Mouse (Mus musculus): ENCODE results near the gene Dync2li1.

Gene Dync2li1

GRCm38 (mm10) chr17:84626276-84626856, at the start of gene Dync2li1:
Gene Dync2li1 (plus strand): TSS chr17:84626496.
- peak; percentile 89 to 95 for DNase-seq (ENCODE audit: low spot score in 2 of 2)

- no peak for DNase-seq (ENCODE audit: low spot score in 2 of 2)
Observed at GRCm38 (mm10) chr17:84576621-84577293, 49.5 kb upstream of the Dync2li1 start.

- no peak for DNase-seq (ENCODE audit: low spot score in 2 of 2)
Observed at GRCm38 (mm10) chr17:84579249-84579648, 47.0 kb upstream of the Dync2li1 start.

- DNase-seq (ENCODE audit: low spot score in 2 of 2), result no peak
Observed at GRCm38 (mm10) chr17:84579817-84580216, 46.5 kb upstream of the Dync2li1 start.

- no peak for DNase-seq (ENCODE audit: low spot score in 2 of 2)
Observed at GRCm38 (mm10) chr17:84580821-84581220, 45.5 kb upstream of the Dync2li1 start.

GRCm38 (mm10) chr17:84581740-84582414, 44.4 kb upstream of the Dync2li1 start:
- DNase-seq (ENCODE audit: low spot score in 2 of 2), result no peak

GRCm38 (mm10) chr17:84584107-84584506, 42.2 kb upstream of the Dync2li1 start:
- DNase-seq (ENCODE audit: low spot score in 2 of 2), result no peak

- DNase-seq (ENCODE audit: low spot score in 2 of 2), result peak; percentile 66 to 72
Observed at GRCm38 (mm10) chr17:84585104-84585503, 41.2 kb upstream of the Dync2li1 start.

GRCm38 (mm10) chr17:84590065-84590464, 36.2 kb upstream of the Dync2li1 start:
- no peak for DNase-seq (ENCODE audit: low spot score in 2 of 2)

GRCm38 (mm10) chr17:84591431-84592150, 34.7 kb upstream of the Dync2li1 start:
- DNase-seq (ENCODE audit: low spot score in 2 of 2), result no peak

- no peak for DNase-seq (ENCODE audit: low spot score in 2 of 2)
Observed at GRCm38 (mm10) chr17:84596015-84596441, 30.3 kb upstream of the Dync2li1 start.

- DNase-seq (ENCODE audit: low spot score in 2 of 2), result no peak
Observed at GRCm38 (mm10) chr17:84596501-84596900, 29.8 kb upstream of the Dync2li1 start.

GRCm38 (mm10) chr17:84597859-84598258, 28.4 kb upstream of the Dync2li1 start:
- no peak for DNase-seq (ENCODE audit: low spot score in 2 of 2)

GRCm38 (mm10) chr17:84598928-84599327, 27.4 kb upstream of the Dync2li1 start:
- DNase-seq (ENCODE audit: low spot score in 2 of 2), result no peak

GRCm38 (mm10) chr17:84600051-84600983, 26.0 kb upstream of the Dync2li1 start:
- peak; percentile 8 to 16 for DNase-seq (ENCODE audit: low spot score in 2 of 2)

- DNase-seq (ENCODE audit: low spot score in 2 of 2), result no peak
Observed at GRCm38 (mm10) chr17:84601805-84602204, 24.5 kb upstream of the Dync2li1 start.

- DNase-seq (ENCODE audit: low spot score in 2 of 2), result no peak
Observed at GRCm38 (mm10) chr17:84603202-84603627, 23.1 kb upstream of the Dync2li1 start.

GRCm38 (mm10) chr17:84603709-84604420, 22.4 kb upstream of the Dync2li1 start:
- DNase-seq (ENCODE audit: low spot score in 2 of 2), result no peak

GRCm38 (mm10) chr17:84606976-84607375, 19.3 kb upstream of the Dync2li1 start:
- DNase-seq (ENCODE audit: low spot score in 2 of 2), result no peak

- DNase-seq (ENCODE audit: low spot score in 2 of 2), result no peak
Observed at GRCm38 (mm10) chr17:84607617-84608016, 18.7 kb upstream of the Dync2li1 start.
